Mouse (Mus musculus) G1E (cell line): ENCODE data around the gene Nr1h4.

Experiments
- CTCF ChIP-seq: IDR thresholded peaks from 2 replicates; pipeline ENCODE4 v1.5.1; 2012; ENCODE audit warnings: low read depth, low read length, inconsistent platforms, mixed read lengths
- GATA1 ChIP-seq: IDR thresholded peaks from 2 replicates; pipeline ENCODE4 v1.6.1; 2012; ENCODE audit warnings: borderline replicate concordance, low read length, inconsistent platforms, mixed read lengths
- GATA2 ChIP-seq: IDR thresholded peaks from 2 replicates; pipeline ENCODE4 v1.6.1; 2012; ENCODE audit warnings: low read depth, low read length, inconsistent platforms, borderline replicate concordance
- POLR2AphosphoS5 ChIP-seq: IDR thresholded peaks from 2 replicates; pipeline ENCODE4 v1.6.1; 2012; ENCODE audit warnings: low read depth, low read length, inconsistent platforms; ENCODE audit not compliant: insufficient replicate concordance
- TAL1 ChIP-seq: conservative IDR thresholded peaks from 2 replicates; pipeline ENCODE4 v1.6.1; 2012; ENCODE audit warnings: low read depth, low read length, inconsistent platforms, mixed read lengths

DNA sequence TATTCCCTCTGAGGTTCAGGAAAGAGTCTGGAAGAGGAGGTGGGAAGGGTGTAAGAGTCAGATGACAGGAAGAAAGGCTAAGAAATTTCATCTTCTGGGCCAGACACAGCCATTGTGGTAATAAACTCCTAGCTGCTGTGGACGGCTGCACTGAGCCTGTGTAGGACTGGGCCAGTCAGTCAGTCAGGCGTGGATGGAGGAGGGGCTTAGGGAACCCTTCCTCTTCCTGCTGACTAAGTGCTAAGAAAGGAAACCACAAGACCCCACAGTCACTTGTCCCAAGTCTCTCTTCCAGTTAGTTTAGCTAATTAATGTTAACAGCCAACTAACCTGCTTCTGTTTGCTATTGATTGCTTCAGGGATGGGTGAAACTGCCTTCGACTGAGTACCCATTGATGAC is 117.9 kb downstream of the Nr1h4 start:
- TF ChIP-seq CTCF (no peak), TAL1 (no peak), POLR2AphosphoS5 (no peak), GATA1 (no peak), GATA2 (no peak)
